Mouse (Mus musculus): ENCODE results near the gene Dpf3. TPM values are rescaled to one million over a fixed set of nuclear protein-coding genes. Genes with fewer than 3 reads are reported as not detected.

Dpf3 gene
- total RNA-seq, 2 experiments from 2014 or later: 22.5 to 26.3 TPM

- TF ChIP-seq CTCF (IDR thresholded peaks at IDR 0.05): no peak
- intact Hi-C loops (cut with DNase I): no loop called here
- no peak for DNase-seq
- H3K27ac ChIP-seq: no peak overlapping the region
- no peak overlapping the region for H3K4me3 ChIP-seq
Observed at GRCm38 (mm10) chr12:83373081-83373480, 114.4 kb downstream of the Dpf3 start.

GRCm38 (mm10) chr12:83372290-83372689, 115.2 kb downstream of the Dpf3 start:
- no peak for TF ChIP-seq CTCF (IDR thresholded peaks at IDR 0.05)
- Histone ChIP-seq H3K27ac (no peak overlapping the region), H3K4me3 (no peak overlapping the region)
- intact Hi-C loops (cut with DNase I): no loop called here
- DNase-seq: no peak

GRCm38 (mm10) chr12:83370221-83370620, 117.3 kb downstream of the Dpf3 start:
- no peak overlapping the region for H3K4me3 ChIP-seq
- TF ChIP-seq CTCF (IDR thresholded peaks at IDR 0.05): no peak
- intact Hi-C loops (cut with DNase I): no loop called here
- H3K27ac ChIP-seq: no peak overlapping the region
- no peak for DNase-seq

GRCm38 (mm10) chr12:83369416-83369815, 118.1 kb downstream of the Dpf3 start:
- Histone ChIP-seq H3K4me3 (no peak overlapping the region), H3K27ac (no peak overlapping the region)
- intact Hi-C loops (cut with DNase I): no loop called here
- TF ChIP-seq CTCF (IDR thresholded peaks at IDR 0.05): no peak
- no peak for DNase-seq

GRCm38 (mm10) chr12:83367486-83367885, 120.0 kb downstream of the Dpf3 start:
- Histone ChIP-seq H3K4me3 (no peak overlapping the region), H3K27ac (no peak overlapping the region)
- intact Hi-C loops (cut with DNase I): no loop called here
- peak; percentile 33 for TF ChIP-seq CTCF (IDR thresholded peaks at IDR 0.05)
- DNase-seq: no peak

GRCm38 (mm10) chr12:83364771-83365170, 122.7 kb downstream of the Dpf3 start:
- intact Hi-C loops (cut with DNase I): no loop called here
- H3K4me3 ChIP-seq: no peak overlapping the region
- no peak overlapping the region for H3K27ac ChIP-seq
- no peak for DNase-seq
- peak; percentile 44 for TF ChIP-seq CTCF (IDR thresholded peaks at IDR 0.05)

- Histone ChIP-seq H3K27ac (no peak overlapping the region), H3K4me3 (no peak overlapping the region)
- TF ChIP-seq CTCF (IDR thresholded peaks at IDR 0.05): no peak
- DNase-seq: no peak
- intact Hi-C loops (cut with DNase I): no loop called here
Observed at GRCm38 (mm10) chr12:83361801-83362200, 125.7 kb downstream of the Dpf3 start.

GRCm38 (mm10) chr12:83352640-83353039, 134.9 kb downstream of the Dpf3 start:
- peak overlapping the region; percentile 73 for H3K27ac ChIP-seq
- no peak for TF ChIP-seq CTCF (IDR thresholded peaks at IDR 0.05)
- peak; percentile 76 for DNase-seq
- intact Hi-C loops (cut with DNase I): no loop called here
- H3K4me3 ChIP-seq: no peak overlapping the region

- Histone ChIP-seq H3K4me3 (no peak overlapping the region), H3K27ac (no peak overlapping the region)
- intact Hi-C loops (cut with DNase I): no loop called here
- TF ChIP-seq CTCF (IDR thresholded peaks at IDR 0.05): no peak
- DNase-seq: no peak
Observed at GRCm38 (mm10) chr12:83349736-83350135, 137.8 kb downstream of the Dpf3 start.

- no peak for TF ChIP-seq CTCF (IDR thresholded peaks at IDR 0.05)
- intact Hi-C loops (cut with DNase I): no loop called here
- Histone ChIP-seq H3K4me3 (no peak overlapping the region), H3K27ac (no peak overlapping the region)
- DNase-seq: no peak
Observed at GRCm38 (mm10) chr12:83348246-83348645, 139.3 kb downstream of the Dpf3 start.

GRCm38 (mm10) chr12:83342875-83343185, 144.7 kb downstream of the Dpf3 start:
- intact Hi-C loops (cut with DNase I): no loop called here
- Histone ChIP-seq H3K4me3 (no peak overlapping the region), H3K27ac (no peak overlapping the region)
- DNase-seq: no peak
- TF ChIP-seq CTCF (IDR thresholded peaks at IDR 0.05): no peak

- DNase-seq: no peak
- Histone ChIP-seq H3K4me3 (no peak overlapping the region), H3K27ac (no peak overlapping the region)
- intact Hi-C loops (cut with DNase I): no loop called here
- TF ChIP-seq CTCF (IDR thresholded peaks at IDR 0.05): no peak
Observed at GRCm38 (mm10) chr12:83342035-83342874, 145.3 kb downstream of the Dpf3 start.

- Histone ChIP-seq H3K27ac (no peak overlapping the region), H3K4me3 (no peak overlapping the region)
- DNase-seq: no peak
- no peak for TF ChIP-seq CTCF (IDR thresholded peaks at IDR 0.05)
- intact Hi-C loops (cut with DNase I): no loop called here
Observed at GRCm38 (mm10) chr12:83340960-83341359, 146.6 kb downstream of the Dpf3 start.

- DNase-seq: no peak
- intact Hi-C loops (cut with DNase I): loop anchor here (10.0 kb wide), 1 partner anchor 224 kb away; no protein-coding TSS in a partner anchor
- no peak for TF ChIP-seq CTCF (IDR thresholded peaks at IDR 0.05)
- no peak overlapping the region for H3K4me3 ChIP-seq
- H3K27ac ChIP-seq: no peak overlapping the region
Observed at GRCm38 (mm10) chr12:83338345-83338744, 149.2 kb downstream of the Dpf3 start.

All from gastrocnemius, adult 2 months (tissue).